Mouse (Mus musculus): ENCODE results near the gene Golga4.

- TF ChIP-seq CTCF (IDR thresholded peaks at IDR 0.05; ENCODE audit: insufficient read depth, low read depth, low read length) (no peak), POLR2A (IDR thresholded peaks at IDR 0.05; ENCODE audit: insufficient read depth, low read depth, low read length) (no peak)
Observed at GRCm38 (mm10) chr9:118592585-118593249, 86.7 kb downstream of the Golga4 start.

Measured in olfactory bulb, adult 2 months (tissue).